Mouse (Mus musculus) MEL (cell line): ENCODE results near the gene Ddn.

Experiments
- BHLHE40 ChIP-seq: IDR thresholded peaks from 2 replicates; pipeline ENCODE4 v1.6.1; 2012; ENCODE audit warnings: low read depth, mild to moderate bottlenecking, inconsistent platforms, low read length, improper control_type of control experiment, borderline replicate concordance
- CHD1 ChIP-seq: IDR thresholded peaks from 2 replicates; pipeline ENCODE4 v1.6.1; 2012; ENCODE audit warnings: low read depth, mild to moderate bottlenecking, inconsistent platforms, low read length, improper control_type of control experiment
- CTCF ChIP-seq, 3 experiments: IDR thresholded peaks in 2 of 3; conservative IDR thresholded peaks in 1 of 3; 2 replicates each; pipeline ENCODE4 v1.5.1; 2011 to 2012; ENCODE audit warnings: low read length in 3 of 3, low read depth in 2 of 3, mild to moderate bottlenecking in 2 of 3, improper control_type of control experiment in 1 of 3, inconsistent platforms in 1 of 3, mixed read lengths in 1 of 3, moderate library complexity in 1 of 3; ENCODE audit not compliant: control insufficient read depth in 1 of 3, insufficient read depth in 1 of 3, poor library complexity in 1 of 3, severe bottlenecking in 1 of 3
- ELF1 ChIP-seq: IDR thresholded peaks from 2 replicates; pipeline ENCODE4 v1.6.1; 2014; ENCODE audit warnings: low read depth, mild to moderate bottlenecking, inconsistent platforms, low read length, improper control_type of control experiment, moderate library complexity
- EP300 ChIP-seq, 2 experiments: IDR thresholded peaks; 2 replicates each; pipeline ENCODE4 v1.6.1; 2011; ENCODE audit warnings: improper control_type of control experiment in 2 of 2, low read length in 2 of 2, low read depth in 1 of 2, mild to moderate bottlenecking in 1 of 2
- MAFK ChIP-seq: IDR thresholded peaks from 2 replicates; pipeline ENCODE4 v1.6.1; 2011; ENCODE audit warnings: low read depth, mild to moderate bottlenecking, low read length, improper control_type of control experiment, borderline replicate concordance
- MYB ChIP-seq: IDR thresholded peaks from 2 replicates; pipeline ENCODE4 v1.6.1; 2011; ENCODE audit warnings: mild to moderate bottlenecking, low read depth, low read length, improper control_type of control experiment
- POLR2A ChIP-seq, 2 experiments: IDR thresholded peaks; 2 replicates each; pipeline ENCODE4 v1.6.1; 2011 to 2012; ENCODE audit warnings: low read length in 2 of 2, mild to moderate bottlenecking in 2 of 2, control low read depth in 1 of 2, improper control_type of control experiment in 1 of 2, low read depth in 1 of 2, moderate library complexity in 1 of 2; ENCODE audit not compliant: control insufficient read depth in 1 of 2, insufficient read depth in 1 of 2, poor library complexity in 1 of 2
- SMC3 ChIP-seq: IDR thresholded peaks from 2 replicates; pipeline ENCODE4 v1.6.1; 2011; ENCODE audit warnings: low read depth, low read length, improper control_type of control experiment
- TAL1 ChIP-seq: IDR thresholded peaks from 2 replicates; pipeline ENCODE4 v1.6.1; 2012; ENCODE audit warnings: mild to moderate bottlenecking, inconsistent platforms, low read length, moderate library complexity, mixed read lengths

DNA sequence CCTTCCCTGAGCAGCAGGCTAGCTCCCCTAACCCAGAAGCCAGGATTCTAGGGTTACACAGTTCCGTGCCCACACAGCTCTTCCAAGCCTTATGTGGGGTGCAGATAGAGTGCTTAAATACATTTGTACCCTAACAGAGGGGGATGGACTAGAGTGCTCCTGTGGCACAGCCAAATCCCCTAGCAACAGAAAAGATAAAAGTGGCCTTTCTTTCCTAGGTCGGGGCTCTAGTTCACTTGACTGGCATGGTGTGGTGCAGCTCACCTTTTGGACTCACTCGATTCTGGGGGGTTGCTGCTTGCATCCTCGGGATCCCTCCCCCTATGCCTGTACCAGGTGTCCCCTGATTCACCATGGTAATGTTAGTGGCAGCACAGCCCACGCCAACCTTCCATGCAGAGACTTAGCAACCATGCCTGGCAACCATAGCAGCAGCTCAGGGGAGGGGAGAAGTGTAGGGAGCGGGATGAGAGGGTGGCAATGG is 597 bp downstream of the Ddn start:
- no peak for TF ChIP-seq MAFK
- TF ChIP-seq ELF1: no peak
- no peak for TF ChIP-seq CHD1
- TF ChIP-seq POLR2A (IDR thresholded peaks at IDR 0.05; ENCODE audit: control insufficient read depth in 1 of 2, insufficient read depth in 1 of 2, low read depth in 1 of 2, low read length in 2 of 2, poor library complexity in 1 of 2): no peak; a peak in 1 of 4 replicates
- no peak for TF ChIP-seq CTCF (IDR thresholded peaks at IDR 0.05 in 2 of 3, conservative IDR thresholded peaks at IDR 0.05 in 1 of 3; ENCODE audit: control insufficient read depth in 1 of 3, insufficient read depth in 1 of 3, low read depth in 2 of 3, low read length in 3 of 3, poor library complexity in 1 of 3, severe bottlenecking in 1 of 3)
- TF ChIP-seq TAL1: no peak
- TF ChIP-seq EP300 (IDR thresholded peaks at IDR 0.05; ENCODE audit: low read depth in 1 of 2, low read length in 2 of 2): no peak
- TF ChIP-seq BHLHE40: no peak
- no peak for TF ChIP-seq MYB
- no peak for TF ChIP-seq SMC3
